Mouse (Mus musculus) Patski (cell line): ENCODE measurements around the gene Atxn7l2. TPM values are rescaled to one million over a fixed set of nuclear protein-coding genes. Genes with fewer than 3 reads are reported as not detected.
A peak's percentile ranks its signal among the peaks of the same experiment; 100 is the strongest.
"Not testable (repeated sequence)": the region's sequence is repeated elsewhere in the genome, so short reads cannot be mapped to it uniquely, and the experiment has no call there.

Experiments
- ATAC-seq: fragments of 100-300 bp; one replicate; pipeline ENCODE4 v1.8.0; 2021
- CTCF ChIA-PET: fragments of 350-600 bp; sonication (Branson Sonifier 250); formaldehyde crosslinking; loops from one replicate; lab custom pipeline; 2022; ENCODE audit warnings: inconsistent platforms; lab: Charles Lee
- POLR2A ChIA-PET: fragments of 350-600 bp; sonication (Branson Sonifier 250); formaldehyde crosslinking; loops from one replicate; lab custom pipeline; 2022; ENCODE audit warnings: antibody characterized with exemption, inconsistent platforms; lab: Charles Lee
- DNase-seq: peaks from one replicate; pipeline ENCODE4 v3.0.0-alpha.2; 2011; ENCODE audit warnings: low read depth, low spot score
- H3K27me3 ChIP-seq: fragments of 371-371 bp; one replicate; pipeline ENCODE4 v1.5.1; 2021
- CTCF ChIP-seq: fragments of 100-300 bp; IDR thresholded peaks from one replicate; pipeline ENCODE4 v1.5.1; 2021
- in situ Hi-C: fragments of 300-500 bp; cut with MboI; formaldehyde crosslinking; loops from 3 replicates; pipeline ENCODE4 v1.11.1; 2018; ENCODE audit warnings: low pct_unique_long_range_greater_than_20kb, mixed read lengths
- polyA plus RNA-seq: library from polyadenylated mRNA; unstranded; gene quantifications from one replicate; pipeline ENCODE4 v1.2.3, GENCODE M21; 2021

The Atxn7l2 gene
- polyA plus RNA-seq: 17.4 TPM

DNA sequence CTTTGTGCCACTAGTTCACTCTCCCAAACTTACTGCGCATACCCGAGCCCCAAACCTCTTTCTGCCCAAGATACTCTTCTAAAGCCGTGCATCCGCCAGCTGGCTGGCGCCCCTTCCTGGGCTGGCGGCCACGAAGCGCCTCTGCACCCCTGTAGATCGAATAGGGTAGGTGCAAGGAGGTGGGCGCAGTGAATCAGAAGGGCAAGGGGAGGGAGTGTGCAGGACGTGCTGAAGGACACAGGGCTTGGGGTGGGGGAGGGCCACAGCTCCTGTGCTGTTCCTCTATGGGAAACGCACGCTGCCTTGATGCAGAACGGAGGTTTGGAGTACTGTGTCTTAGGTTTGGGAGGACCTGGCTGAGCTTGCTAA, at the start of gene Atxn7l2:
Atxn7l2 (minus strand) TSS at position 164 of the 369 bp plus-strand sequence.
- CTCF ChIA-PET: interaction anchor here (0.8 to 3.5 kb wide), 8 partner anchors 9 to 59 kb away, joined by 3 to 25 read pairs (median 5); partner anchors contain the start of gene Cyb561d1
- DNase-seq: no peak
- no peak for TF ChIP-seq CTCF
- peaks cover 3% of the 10 kb centered on the region for H3K27me3 ChIP-seq
- in situ Hi-C loops: no loop called here
- POLR2A ChIA-PET: interaction anchor here (0.9 to 2.5 kb wide), 8 partner anchors 10 to 46 kb away, joined by 3 to 15 read pairs (median 4); partner anchors contain the start of genes Cyb561d1 and Psma5
- peak; percentile 68 for ATAC-seq

DNA sequence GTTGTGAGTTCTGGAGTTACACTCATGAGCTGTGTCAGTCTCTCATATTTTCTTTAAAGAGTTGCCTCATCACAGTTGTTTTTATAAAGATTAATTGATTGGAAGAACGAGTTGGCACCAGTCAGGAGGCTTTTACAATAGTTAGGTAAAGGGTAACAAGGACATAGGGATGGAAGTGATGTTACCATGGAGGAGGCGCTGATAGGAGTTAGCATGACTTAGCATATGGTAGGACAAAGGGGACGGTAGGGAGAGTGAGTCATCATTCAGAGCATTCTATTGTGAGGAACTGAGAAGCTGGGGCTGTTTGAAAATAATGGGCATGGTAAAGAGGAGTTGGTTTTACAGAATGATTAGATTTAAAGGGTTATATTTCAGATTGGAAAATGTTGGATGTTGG, 48.6 kb upstream of the Atxn7l2 start:
- CTCF ChIA-PET: interaction anchor here (1.0 to 4.2 kb wide), 5 partner anchors 8 to 130 kb away, joined by 3 to 11 read pairs (median 3); partner anchors contain the start of gene Cyb561d1
- in situ Hi-C loops: no loop called here
- H3K27me3 ChIP-seq: no peaks in the 10 kb centered on the region
- no peak for TF ChIP-seq CTCF
- DNase-seq (no peak), ATAC-seq (no peak)
- POLR2A ChIA-PET: interaction anchor here (0.7 kb wide), 1 partner anchor 586 kb away, joined by 3 read pairs; no protein-coding TSS in a partner anchor

DNA sequence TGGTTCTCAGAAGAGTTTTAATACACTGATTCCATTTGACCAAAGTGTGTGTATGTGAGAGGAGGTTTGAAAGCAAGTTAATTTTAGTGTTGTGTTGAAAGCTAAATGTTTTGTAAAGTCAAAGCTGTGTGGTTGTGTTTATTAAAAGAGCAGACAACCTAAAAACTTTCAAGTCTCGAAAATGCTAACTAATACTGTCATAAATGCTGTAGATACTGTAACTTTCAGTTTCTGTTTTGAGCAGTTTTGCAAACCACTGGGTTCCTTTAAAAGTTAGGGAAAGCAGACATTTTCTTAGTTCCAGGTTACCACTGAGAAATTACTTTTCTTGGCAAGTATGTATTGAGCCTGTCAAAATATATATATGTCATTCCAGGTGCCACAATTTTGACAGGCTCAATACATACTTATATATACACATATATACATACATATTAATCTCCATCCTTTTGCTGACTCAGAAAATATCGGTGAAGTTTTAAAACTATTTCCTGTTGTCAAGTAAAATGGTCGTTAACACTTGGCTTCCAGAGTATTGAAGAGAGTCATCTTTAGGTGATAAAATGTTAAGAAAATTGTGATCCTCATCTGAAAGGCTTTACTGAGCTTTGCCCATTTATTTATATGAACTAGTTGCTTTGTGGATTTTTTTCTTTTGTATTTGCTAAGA, 47.2 kb upstream of the Atxn7l2 start:
- ChIA-PET CTCF (interaction anchor here (1.2 to 4.2 kb wide), 5 partner anchors 12 to 57 kb away, joined by 3 to 11 read pairs (median 3); partner anchors contain the start of gene Cyb561d1), POLR2A (interaction anchor here (0.6 to 1.6 kb wide), 3 partner anchors 37 to 76 kb away, joined by 3 to 4 read pairs (median 3); no protein-coding TSS in a partner anchor)
- H3K27me3 ChIP-seq: no peaks in the 10 kb centered on the region
- DNase-seq (no peak), ATAC-seq (no peak)
- TF ChIP-seq CTCF: no peak
- in situ Hi-C loops: no loop called here

DNA sequence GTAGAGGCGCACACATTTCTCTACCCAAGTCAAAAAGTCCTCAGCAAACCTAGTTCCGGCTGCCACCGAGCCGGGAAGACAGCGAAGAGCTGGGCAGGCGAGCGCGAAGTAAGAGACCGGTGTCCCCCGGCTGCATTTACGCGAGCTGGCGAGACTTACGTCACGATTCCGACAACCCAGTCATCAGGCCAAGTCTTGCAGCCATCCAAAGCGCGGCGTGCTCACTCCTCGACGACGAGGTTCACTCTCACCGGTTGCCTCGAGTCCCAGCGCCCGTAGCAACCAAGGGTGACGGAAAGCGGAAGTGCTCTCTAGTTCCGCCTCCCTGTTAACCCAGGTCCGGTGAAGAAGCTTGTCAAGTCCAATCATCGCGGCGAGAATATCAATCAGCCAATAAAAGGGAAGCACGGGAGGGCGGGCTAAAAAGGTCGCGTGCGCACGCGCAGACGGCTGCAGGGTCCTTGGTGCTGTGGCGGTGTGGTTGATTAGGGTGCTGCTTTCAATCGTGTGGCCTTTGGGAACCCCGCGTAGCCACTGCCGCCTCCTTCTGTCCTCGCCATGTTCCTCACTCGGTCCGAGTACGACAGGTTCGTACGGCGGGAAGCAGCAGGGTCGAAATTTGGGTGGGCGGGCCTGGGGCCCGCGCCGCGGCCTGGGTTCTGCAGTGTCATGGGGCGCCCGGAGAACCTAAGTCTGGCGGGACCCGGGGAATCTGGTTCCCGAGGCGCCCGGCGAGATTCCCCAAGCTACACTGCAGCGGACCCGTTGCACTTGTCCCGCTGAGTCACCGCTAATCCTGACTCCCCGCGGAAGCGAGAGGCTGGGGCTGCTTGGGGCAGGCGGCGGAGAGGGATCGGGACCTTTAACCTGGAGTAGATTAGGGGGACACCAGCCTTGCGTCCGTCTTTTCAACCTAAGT, 46.2 kb upstream of the Atxn7l2 start, which contains the start of gene Psma5:
Psma5 (plus strand) TSS at position 208 of the 919 bp plus-strand sequence.
- ChIA-PET CTCF (interaction anchor here (1.0 to 4.2 kb wide), 7 partner anchors 13 to 93 kb away, joined by 3 to 11 read pairs (median 4); no protein-coding TSS in a partner anchor), POLR2A (interaction anchor here (0.6 to 1.6 kb wide), 7 partner anchors 9 to 92 kb away, joined by 3 to 6 read pairs (median 4); partner anchors contain the start of genes Atxn7l2 and Cyb561d1)
- DNase-seq (peak; percentile 96), ATAC-seq (peak; percentile 98)
- H3K27me3 ChIP-seq: no peaks in the 10 kb centered on the region
- TF ChIP-seq CTCF: no peak
- in situ Hi-C loops: no loop called here

- CTCF ChIA-PET: no interaction called here
- DNase-seq (no peak), ATAC-seq (no peak)
- in situ Hi-C loops: no loop called here
- H3K27me3 ChIP-seq: peaks cover 5% of the 10 kb centered on the region
- POLR2A ChIA-PET: interaction anchor here (0.6 kb wide), 1 partner anchor 82 kb away, joined by 4 read pairs; no protein-coding TSS in a partner anchor
- no peak for TF ChIP-seq CTCF
Observed at GRCm38 (mm10) chr3:108246857-108247256, 36.1 kb upstream of the Atxn7l2 start.

DNA sequence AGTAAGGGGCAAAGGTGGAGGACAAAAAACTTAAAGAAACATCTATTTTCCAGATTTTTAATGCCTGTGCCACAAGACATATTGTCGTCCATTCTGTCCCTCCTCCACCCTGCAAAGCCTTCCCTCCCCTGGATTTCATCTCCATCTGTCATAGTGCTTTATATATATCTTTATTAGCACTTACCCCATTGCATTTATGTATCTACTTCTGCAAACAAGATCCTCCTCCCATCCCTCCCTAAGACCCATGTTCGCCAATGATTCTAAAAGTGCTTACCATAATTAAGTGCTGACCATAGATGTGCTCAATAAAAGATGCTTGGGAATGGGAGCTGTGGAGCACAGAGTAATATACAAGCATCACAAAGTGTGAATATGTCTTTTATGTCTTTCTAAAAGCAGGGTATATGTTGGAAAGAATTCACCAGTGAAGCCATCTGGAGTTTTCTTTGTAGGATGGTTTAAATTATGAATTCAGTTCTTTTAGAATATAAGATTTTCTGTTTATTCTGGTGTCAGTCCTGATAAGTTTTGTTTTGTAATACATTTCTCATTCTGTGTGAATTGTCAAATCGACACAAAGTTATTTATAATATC, 30.6 kb upstream of the Atxn7l2 start:
- no peak for TF ChIP-seq CTCF
- ChIA-PET CTCF (no interaction called here), POLR2A (no interaction called here)
- peaks cover 10% of the 10 kb centered on the region for H3K27me3 ChIP-seq
- in situ Hi-C loops: no loop called here
- DNase-seq (no peak), ATAC-seq (no peak)

- DNase-seq, ATAC-seq, POLR2A ChIA-PET, in situ Hi-C loops, CTCF ChIA-PET: not testable (repeated sequence)
- peak; percentile 65 for TF ChIP-seq CTCF
- H3K27me3 ChIP-seq: peaks cover 19% of the 10 kb centered on the region
Observed at GRCm38 (mm10) chr3:108237474-108238102, 26.9 kb upstream of the Atxn7l2 start.

- CTCF ChIA-PET: interaction anchor here (1.8 kb wide), 1 partner anchor 25 kb away, joined by 6 read pairs; the partner anchor contains the start of gene Psma5
- TF ChIP-seq CTCF: no peak
- no peak for ATAC-seq
- POLR2A ChIA-PET: interaction anchor here (1.6 kb wide), 1 partner anchor 21 kb away, joined by 3 read pairs; the partner anchor contains the start of gene Atxn7l2
- DNase-seq: no peak
- in situ Hi-C loops: no loop called here
- H3K27me3 ChIP-seq: peaks cover 50% of the 10 kb centered on the region
Observed at GRCm38 (mm10) chr3:108231646-108232045, 20.9 kb upstream of the Atxn7l2 start.

- no peak for TF ChIP-seq CTCF
- peaks cover 69% of the 10 kb centered on the region for H3K27me3 ChIP-seq
- POLR2A ChIA-PET: no interaction called here
- in situ Hi-C loops: no loop called here
- ATAC-seq: no peak
- DNase-seq: no peak
- CTCF ChIA-PET: no interaction called here
Observed at GRCm38 (mm10) chr3:108227521-108227920, 16.8 kb upstream of the Atxn7l2 start.
